Mouse (Mus musculus) neural tube, embryonic 13.5 days (tissue): ENCODE data around the gene Magt1. TPM values are rescaled to one million over a fixed set of nuclear protein-coding genes. Genes with fewer than 3 reads are reported as not detected.
A peak's percentile ranks its signal among the peaks of the same experiment; 100 is the strongest.

ENCODE experiments used
- ATAC-seq: fragments of 200-750 bp; cut with Nextera tagmentation; 2 replicates; pipeline ENCODE4 v1.8.0; 2017; ENCODE audit warnings: low read depth, mild to moderate bottlenecking, moderate TSS enrichment, moderate library complexity
- H3K27ac ChIP-seq: fragments of 300-500 bp; sonication (generic); replicated peaks from 2 replicates; pipeline ENCODE4 v1.5.1; 2015; ENCODE audit warnings: moderate library complexity, mild to moderate bottlenecking, inconsistent platforms
- H3K27me3 ChIP-seq: fragments of 300-500 bp; sonication (generic); 2 replicates; pipeline ENCODE4 v1.6.1; 2015; ENCODE audit warnings: mild to moderate bottlenecking, inconsistent platforms
- H3K36me3 ChIP-seq: fragments of 300-500 bp; sonication (generic); 2 replicates; pipeline ENCODE4 v1.6.1; 2015; ENCODE audit warnings: mild to moderate bottlenecking, inconsistent platforms
- H3K4me1 ChIP-seq: fragments of 300-500 bp; sonication (generic); replicated peaks from 2 replicates; pipeline ENCODE4 v1.6.1; 2015; ENCODE audit warnings: inconsistent platforms
- H3K4me2 ChIP-seq: fragments of 300-500 bp; sonication (generic); 2 replicates; pipeline ENCODE4 v1.6.1; 2015; ENCODE audit warnings: inconsistent platforms, mild to moderate bottlenecking, moderate library complexity
- H3K4me3 ChIP-seq: fragments of 300-500 bp; sonication (generic); 2 replicates; pipeline ENCODE4 v1.5.1; 2015; ENCODE audit warnings: mild to moderate bottlenecking, inconsistent platforms
- H3K9ac ChIP-seq: fragments of 300-500 bp; sonication (generic); 2 replicates; pipeline ENCODE4 v1.6.1; 2015; ENCODE audit warnings: moderate library complexity, mild to moderate bottlenecking, inconsistent platforms
- H3K9me3 ChIP-seq: fragments of 300-500 bp; sonication (generic); 2 replicates; pipeline ENCODE4 v1.6.1; 2016; ENCODE audit warnings: inconsistent platforms
- WGBS: fragments of 180-500 bp; shearing (Covaris S2); methylation state at CpG from one replicate; pipeline ENCODE4 v1.1.7; 2015; 5-methylcytosine and 5-hydroxymethylcytosine counted together
- polyA plus RNA-seq: library from polyadenylated mRNA; unstranded; fragments of >200 nt; fragmentation: Nextera tagmentation; extraction: Ambion mirVana; gene quantifications from 2 replicates; pipeline ENCODE4 v1.2.1, GENCODE M21; 2015

Gene Magt1
- polyA plus RNA-seq, result 27.3 and 34.4 TPM in 2 replicates

- Histone ChIP-seq H3K4me3 (peak within 1 kb of the TSS; percentile 54), H3K27me3 (no peaks in the 10 kb centered on the region), H3K4me2 (peak within 1 kb of the TSS; percentile 57), H3K9me3 (no peaks in the 10 kb centered on the region), H3K27ac (peak within 1 kb of the TSS; percentile 83), H3K9ac (peak within 1 kb of the TSS; percentile 65), H3K36me3 (no peaks in the 10 kb centered on the region), H3K4me1 (peaks cover 8% of the 10 kb centered on the region; the same call in 1 of the 2 replicates)
- WGBS, result 17% methylated on average over 45 of the region's 45 CpGs
- ATAC-seq, result peak; percentile 92
These were observed at the start of gene Magt1 for GRCm38 (mm10) chrX:106011465-106012159. Gene Magt1, minus strand, starts transcription at chrX:106011906.

DNA sequence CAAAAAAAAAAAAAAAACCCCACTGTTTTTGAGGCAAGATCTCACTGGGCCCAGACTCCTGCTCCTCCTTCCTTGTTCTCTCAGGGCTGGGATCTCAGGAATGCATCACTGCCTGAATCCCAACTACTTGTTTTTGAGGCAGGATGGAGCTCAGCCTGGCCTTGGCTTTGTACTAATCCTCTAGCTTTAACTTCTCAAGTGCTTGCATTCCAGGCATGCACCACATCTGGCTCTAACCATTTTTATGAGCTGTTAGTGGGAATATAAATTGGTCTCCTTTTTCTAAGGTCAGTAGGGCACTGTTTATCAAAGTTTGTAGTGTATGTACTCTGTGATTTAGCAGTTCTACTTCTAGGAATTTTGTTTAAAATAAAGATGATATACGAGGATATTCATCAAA is 36.5 kb upstream of the Magt1 start:
- Histone ChIP-seq H3K9me3 (no peaks in the 10 kb centered on the region), H3K4me1 (peaks cover 19% of the 10 kb centered on the region), H3K4me3 (no peak overlapping the region), H3K4me2 (no peak overlapping the region), H3K36me3 (no peaks in the 10 kb centered on the region), H3K27me3 (no peaks in the 10 kb centered on the region; the same call in none of the 2 replicates), H3K9ac (no peak overlapping the region), H3K27ac (no peak overlapping the region)
- WGBS, result 79% methylated on average over 1 of the region's 1 CpGs
- ATAC-seq, result no peak

GRCm38 (mm10) chrX:106045928-106046327 is 34.2 kb upstream of the Magt1 start:
- H3K36me3 ChIP-seq, result no peaks in the 10 kb centered on the region
- no peaks in the 10 kb centered on the region for H3K9me3 ChIP-seq
- H3K4me1 ChIP-seq, result peaks cover 19% of the 10 kb centered on the region
- no peak for ATAC-seq
- 59% methylated on average over 9 of the region's 9 CpGs for WGBS
- H3K27me3 ChIP-seq, result no peaks in the 10 kb centered on the region; the same call in none of the 2 replicates
- H3K4me3 ChIP-seq, result no peak overlapping the region
- H3K9ac ChIP-seq, result no peak overlapping the region
- 0 out of 2 replicates have a peak overlapping the region, but pooled peaks have one; percentile 13 for H3K27ac ChIP-seq
- no peak overlapping the region for H3K4me2 ChIP-seq

DNA sequence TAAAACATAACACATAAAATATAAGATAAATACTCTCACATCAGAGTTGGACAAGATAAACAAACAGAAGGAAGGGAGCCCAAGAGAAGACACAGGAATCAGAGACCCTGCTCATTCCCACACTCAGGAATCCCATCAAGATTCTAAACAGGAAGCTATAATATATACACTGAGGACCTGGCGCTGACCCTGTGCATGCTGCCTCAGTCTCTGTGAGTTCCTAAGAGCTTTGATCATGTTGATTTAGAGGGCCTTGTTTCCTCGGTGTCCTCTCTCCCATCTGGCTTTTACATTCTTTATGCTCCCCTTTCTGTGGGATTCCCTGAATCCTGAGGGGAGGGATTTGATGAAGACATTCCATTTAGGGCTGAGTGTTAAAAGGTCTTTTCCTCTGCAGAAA is 33.7 kb upstream of the Magt1 start:
- no peaks in the 10 kb centered on the region for H3K36me3 ChIP-seq
- H3K9me3 ChIP-seq, result no peaks in the 10 kb centered on the region
- no peak overlapping the region for H3K27ac ChIP-seq
- H3K27me3 ChIP-seq, result no peaks in the 10 kb centered on the region; the same call in none of the 2 replicates
- H3K4me3 ChIP-seq, result no peak overlapping the region
- no peak overlapping the region for H3K4me2 ChIP-seq
- WGBS, result 32% methylated on average over 2 of the region's 2 CpGs
- H3K9ac ChIP-seq, result no peak overlapping the region
- no peak for ATAC-seq
- H3K4me1 ChIP-seq, result peaks cover 19% of the 10 kb centered on the region

DNA sequence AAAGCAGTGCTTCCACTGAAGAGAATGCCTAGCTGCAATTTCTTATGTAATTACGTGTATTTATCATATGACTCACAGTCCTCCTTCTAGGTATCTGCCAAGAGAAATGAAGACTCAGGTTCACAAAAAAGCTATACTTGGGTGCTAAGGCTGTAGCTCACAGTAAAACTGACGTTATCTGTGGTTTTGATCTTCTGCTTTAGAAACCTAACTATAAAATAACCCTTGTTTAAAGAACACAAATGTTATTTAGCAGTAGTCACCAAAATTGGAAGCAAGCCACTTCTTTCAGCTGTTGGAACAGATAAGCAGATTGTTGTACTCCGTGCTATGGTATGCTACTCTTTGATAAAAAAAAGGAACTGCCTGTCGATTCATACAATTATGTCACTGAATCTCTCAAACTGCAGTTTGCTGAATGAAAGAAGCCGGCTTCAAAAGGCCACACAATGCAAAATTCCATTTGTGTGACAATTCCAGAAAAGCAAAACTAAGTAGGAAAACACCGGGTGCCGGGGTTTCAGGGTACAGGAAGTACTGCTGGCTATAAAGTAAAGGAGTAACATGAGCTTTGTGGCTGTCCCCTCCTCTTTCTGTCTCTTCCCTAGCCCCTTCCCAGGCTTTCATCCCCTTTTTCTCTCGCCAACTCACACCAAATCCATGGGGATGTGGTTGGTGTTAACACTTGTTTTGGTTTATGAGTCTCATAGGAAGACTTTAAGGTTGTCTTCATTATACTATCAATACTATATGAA is 32.3 kb upstream of the Magt1 start:
- WGBS, result 35% methylated on average over 8 of the region's 8 CpGs

GRCm38 (mm10) chrX:106037185-106037752 is 25.6 kb upstream of the Magt1 start:
- Histone ChIP-seq H3K4me3 (no peak overlapping the region), H3K9me3 (no peaks in the 10 kb centered on the region), H3K27ac (no peak overlapping the region), H3K4me1 (peaks cover 2% of the 10 kb centered on the region; the same call in 1 of the 2 replicates), H3K4me2 (no peak overlapping the region), H3K9ac (no peak overlapping the region), H3K27me3 (no peaks in the 10 kb centered on the region), H3K36me3 (no peaks in the 10 kb centered on the region)
- 81% methylated on average over 3 of the region's 3 CpGs for WGBS
- ATAC-seq, result no peak

More for the DNA sequence above, 32.3 kb upstream of the Magt1 start:
- Histone ChIP-seq H3K4me3 (no peak overlapping the region), H3K4me2 (no peak overlapping the region), H3K4me1 (peaks cover 19% of the 10 kb centered on the region), H3K36me3 (no peaks in the 10 kb centered on the region), H3K27me3 (no peaks in the 10 kb centered on the region; the same call in none of the 2 replicates), H3K27ac (no peak overlapping the region), H3K9ac (no peak overlapping the region), H3K9me3 (no peaks in the 10 kb centered on the region)
- no peak for ATAC-seq

- H3K36me3 ChIP-seq, result no peaks in the 10 kb centered on the region
- WGBS, result 66% methylated on average over 2 of the region's 2 CpGs
- H3K4me1 ChIP-seq, result peaks cover 7% of the 10 kb centered on the region; the same call in 1 of the 2 replicates
- no peak overlapping the region for H3K9ac ChIP-seq
- H3K9me3 ChIP-seq, result no peaks in the 10 kb centered on the region
- no peak overlapping the region for H3K27ac ChIP-seq
- no peak overlapping the region for H3K4me2 ChIP-seq
- no peak overlapping the region for H3K4me3 ChIP-seq
- H3K27me3 ChIP-seq, result no peaks in the 10 kb centered on the region
- no peak for ATAC-seq
These were observed 24.0 kb upstream of the Magt1 start for GRCm38 (mm10) chrX:106035727-106036126.

GRCm38 (mm10) chrX:106031124-106031523 is 19.4 kb upstream of the Magt1 start:
- ATAC-seq, result no peak

GRCm38 (mm10) chrX:106030176-106030575 is 18.5 kb upstream of the Magt1 start:
- peaks cover 27% of the 10 kb centered on the region for H3K4me1 ChIP-seq
- WGBS, result 81% methylated on average over 5 of the region's 5 CpGs
- no peak overlapping the region for H3K4me3 ChIP-seq
- no peak for ATAC-seq
- H3K36me3 ChIP-seq, result no peaks in the 10 kb centered on the region
- no peak overlapping the region for H3K27ac ChIP-seq
- peak overlapping the region; percentile 14; the same call in 1 of the 2 replicates for H3K4me2 ChIP-seq
- no peaks in the 10 kb centered on the region for H3K27me3 ChIP-seq
- H3K9ac ChIP-seq, result no peak overlapping the region
- H3K9me3 ChIP-seq, result no peaks in the 10 kb centered on the region

More at GRCm38 (mm10) chrX:106031124-106031523, 19.4 kb upstream of the Magt1 start:
- no peaks in the 10 kb centered on the region for H3K36me3 ChIP-seq
- H3K4me1 ChIP-seq, result peaks cover 27% of the 10 kb centered on the region
- H3K9me3 ChIP-seq, result no peaks in the 10 kb centered on the region
- H3K27ac ChIP-seq, result no peak overlapping the region
- H3K4me2 ChIP-seq, result no peak overlapping the region
- H3K9ac ChIP-seq, result no peak overlapping the region
- no peak overlapping the region for H3K4me3 ChIP-seq
- no peaks in the 10 kb centered on the region for H3K27me3 ChIP-seq

GRCm38 (mm10) chrX:106027343-106027674 is 15.6 kb upstream of the Magt1 start:
- WGBS, result 22% methylated on average over 8 of the region's 8 CpGs
- ATAC-seq, result no peak; the same call in 1 of the 2 replicates
- peak overlapping the region; percentile 75 for H3K9ac ChIP-seq
- peak overlapping the region; percentile 70 for H3K27ac ChIP-seq
- H3K4me3 ChIP-seq, result peak overlapping the region; percentile 53
- H3K9me3 ChIP-seq, result no peaks in the 10 kb centered on the region
- H3K4me2 ChIP-seq, result peak overlapping the region; percentile 60
- peaks cover 25% of the 10 kb centered on the region for H3K4me1 ChIP-seq
- H3K36me3 ChIP-seq, result no peaks in the 10 kb centered on the region
- H3K27me3 ChIP-seq, result no peaks in the 10 kb centered on the region

DNA sequence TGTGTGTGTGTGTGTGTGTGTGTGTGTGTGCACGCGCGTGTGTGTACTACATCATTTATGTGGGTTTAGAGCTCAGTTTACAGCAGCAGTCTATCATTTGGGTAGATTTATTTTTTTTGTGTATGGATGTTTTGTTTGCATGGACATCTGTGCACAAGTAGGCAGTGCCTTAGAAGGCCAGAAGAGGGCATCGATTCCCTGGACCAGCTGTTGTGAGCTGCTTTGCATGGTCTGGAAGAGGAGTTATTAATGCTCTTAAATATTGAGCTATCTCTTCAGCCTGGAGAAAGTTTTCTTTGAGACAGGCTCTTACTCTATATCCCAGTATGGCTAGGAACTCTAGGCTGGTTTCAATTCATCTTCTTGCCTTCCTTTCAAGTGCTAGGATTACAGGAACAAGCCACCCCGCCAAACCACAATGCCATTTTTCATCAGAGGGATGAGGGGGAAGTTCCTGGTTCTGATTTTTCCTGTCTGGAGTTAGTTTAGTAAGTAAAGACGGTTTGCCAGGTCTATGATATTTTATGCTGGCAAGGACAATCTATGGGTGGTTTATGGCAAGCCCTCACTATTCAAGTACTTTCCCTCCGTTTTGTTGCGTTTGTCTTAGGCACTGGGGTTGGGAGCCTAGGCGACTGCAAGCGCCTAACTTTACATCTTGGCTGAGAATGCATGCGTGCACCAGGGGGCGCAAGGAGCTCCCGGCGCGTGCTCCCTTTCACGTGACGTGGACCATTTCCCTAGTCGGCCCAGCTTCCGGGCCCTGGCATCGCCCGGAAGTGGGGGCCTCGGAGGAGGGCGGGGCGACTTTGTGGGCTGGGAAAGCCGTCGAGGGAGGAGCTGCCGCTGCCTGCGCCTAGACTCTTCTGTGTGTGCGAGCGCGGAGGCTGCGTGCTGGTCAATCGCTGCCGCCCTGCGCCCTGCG is 15.0 kb upstream of the Magt1 start, which contains the start of gene Atp7a:
Gene Atp7a (plus strand): TSS at position 859 of the 925 bp plus-strand sequence.
- Histone ChIP-seq H3K4me3 (peak within 1 kb of the TSS; percentile 53), H3K27ac (peak within 1 kb of the TSS; percentile 70), H3K4me2 (peak within 1 kb of the TSS; percentile 60), H3K4me1 (peaks cover 20% of the 10 kb centered on the region), H3K27me3 (no peaks in the 10 kb centered on the region), H3K9me3 (no peaks in the 10 kb centered on the region), H3K36me3 (0 out of 2 replicates have a peak, but pooled peaks cover 3% of the 10 kb centered on the region), H3K9ac (peak within 1 kb of the TSS; percentile 75)
- ATAC-seq, result peak; percentile 98
- WGBS, result 16% methylated on average over 36 of the region's 36 CpGs
